Mouse (Mus musculus) retina, postnatal 1 day (tissue): Measurements from ENCODE around the gene Chn2.
A peak's percentile ranks its signal among the peaks of the same experiment; 100 is the strongest.

ENCODE experiments used
- DNase-seq: peaks from one replicate; pipeline ENCODE4 v3.0.0-alpha.2; 2012

Chn2 gene

DNA sequence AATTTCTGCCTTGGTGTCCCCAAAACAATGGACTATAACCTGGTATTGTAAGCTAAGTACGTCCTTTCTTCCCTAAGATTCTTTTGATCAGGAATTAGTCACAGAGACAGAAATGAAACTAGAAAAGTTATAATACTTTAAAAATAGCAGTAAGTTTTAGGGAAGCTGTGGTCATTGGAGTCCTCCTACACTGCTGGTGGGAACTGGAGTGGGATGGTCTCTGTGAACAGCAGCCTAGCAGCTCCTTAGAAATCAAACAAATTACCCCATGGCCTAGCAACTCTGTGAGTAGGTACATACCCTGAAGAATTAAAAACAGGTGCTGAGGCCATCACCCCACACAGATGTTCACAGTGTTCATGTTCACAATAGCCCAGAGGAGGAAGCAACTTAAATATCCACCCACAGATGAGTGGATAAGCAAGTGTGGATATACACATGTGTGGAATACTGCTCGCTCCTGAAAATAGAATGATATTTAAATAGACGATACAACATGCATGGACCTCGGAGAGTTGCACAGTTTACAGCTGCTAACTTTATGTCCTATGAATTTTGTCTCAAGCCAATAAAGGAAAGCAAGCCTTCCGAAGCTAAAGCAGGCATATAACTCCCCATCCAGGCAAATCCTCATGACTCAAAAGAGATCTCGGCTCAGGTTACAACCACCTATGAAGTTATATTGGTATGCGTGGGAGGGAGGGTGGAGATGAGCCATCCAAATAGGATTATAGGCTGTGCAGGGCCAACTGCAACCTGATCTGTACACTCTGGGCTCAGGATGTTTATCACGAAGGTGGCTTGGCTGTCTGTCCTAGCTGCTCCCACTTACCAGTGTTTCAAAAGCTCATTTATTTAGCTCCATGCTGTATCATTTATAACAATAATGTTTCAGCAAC is 209.2 kb downstream of the Chn2 start:
- DNase-seq: no peak

- DNase-seq: no peak
Observed at GRCm38 (mm10) chr6:54251401-54252191, 212.2 kb downstream of the Chn2 start.

DNA sequence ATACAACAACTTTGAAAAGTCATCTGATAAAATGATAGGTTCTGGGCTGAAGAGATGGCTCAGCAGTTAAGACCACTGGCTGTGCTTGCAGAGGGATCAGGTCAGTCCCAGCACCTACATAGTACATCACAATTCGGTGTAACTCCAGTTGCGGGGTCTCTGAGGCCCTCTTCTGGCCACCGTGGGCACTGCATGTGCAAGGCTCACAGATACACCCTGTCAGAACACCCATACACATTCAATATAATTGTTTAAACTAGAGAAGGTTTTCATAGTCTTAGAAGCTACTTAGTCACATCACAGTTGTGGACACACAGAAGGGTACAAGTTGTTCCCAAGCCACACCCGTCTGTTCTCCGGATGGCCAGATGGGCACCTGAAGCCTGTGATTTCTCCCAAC is 213.9 kb downstream of the Chn2 start:
- DNase-seq: no peak

DNA sequence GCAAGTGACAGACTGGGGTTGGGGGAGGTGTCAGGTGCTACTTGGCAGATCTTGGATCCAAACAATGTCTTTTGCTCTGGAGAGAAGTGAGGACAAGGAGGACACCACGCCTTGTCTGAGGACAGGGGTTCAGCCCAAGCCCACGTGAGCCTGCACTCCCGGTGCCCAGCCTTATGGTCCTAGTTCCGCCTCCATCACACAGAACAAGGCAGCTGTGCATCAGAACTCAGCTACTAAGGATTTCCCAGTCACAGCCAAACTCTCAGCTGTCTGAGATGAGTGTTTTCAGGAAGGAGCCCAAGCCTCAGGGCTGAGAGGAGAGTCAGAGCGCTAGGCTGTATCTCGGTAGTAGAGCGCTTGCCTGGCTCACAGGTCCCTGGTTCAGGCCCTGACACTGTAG is 214.5 kb downstream of the Chn2 start:
- no peak for DNase-seq

DNA sequence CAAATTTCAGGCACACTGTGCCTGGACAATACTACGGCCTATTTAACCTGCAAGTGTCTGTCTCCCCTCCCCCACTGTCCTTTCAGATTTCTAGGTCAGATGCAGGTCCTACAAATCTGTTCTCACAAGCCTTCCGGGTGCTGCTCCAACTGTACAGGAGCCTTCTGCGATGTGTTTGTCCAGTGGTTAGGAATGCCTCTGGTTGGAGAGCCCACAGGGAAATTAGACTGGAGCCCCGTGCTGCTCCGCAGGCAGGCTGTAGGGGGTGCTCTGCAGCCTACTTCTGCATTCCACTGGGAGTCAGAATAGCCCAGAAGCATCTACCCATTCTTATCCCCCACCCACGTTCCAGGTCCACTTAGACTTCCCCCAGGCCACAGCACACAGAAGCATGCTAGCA is 215.4 kb downstream of the Chn2 start:
- DNase-seq: peak; percentile 43

DNA sequence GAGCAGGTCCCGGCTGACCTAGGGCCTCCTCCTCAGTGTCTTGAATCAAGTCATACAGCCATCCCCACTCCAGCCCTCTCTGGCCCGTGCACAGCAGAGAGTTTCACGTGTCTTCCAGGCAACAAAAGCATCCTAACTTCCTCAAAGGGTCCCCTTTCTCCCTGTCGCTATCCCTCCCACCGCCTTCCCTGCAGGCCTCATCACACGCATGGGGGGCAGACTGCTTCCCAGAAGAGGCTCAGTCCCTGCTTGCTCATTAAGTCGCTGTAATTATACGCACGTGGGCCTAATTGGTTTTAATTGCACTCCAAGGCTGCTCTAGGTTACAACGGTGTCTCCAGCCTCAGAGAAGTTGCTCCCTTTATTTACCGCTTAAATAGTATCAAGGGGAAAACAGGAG is 216.0 kb downstream of the Chn2 start:
- peak; percentile 88 for DNase-seq

DNA sequence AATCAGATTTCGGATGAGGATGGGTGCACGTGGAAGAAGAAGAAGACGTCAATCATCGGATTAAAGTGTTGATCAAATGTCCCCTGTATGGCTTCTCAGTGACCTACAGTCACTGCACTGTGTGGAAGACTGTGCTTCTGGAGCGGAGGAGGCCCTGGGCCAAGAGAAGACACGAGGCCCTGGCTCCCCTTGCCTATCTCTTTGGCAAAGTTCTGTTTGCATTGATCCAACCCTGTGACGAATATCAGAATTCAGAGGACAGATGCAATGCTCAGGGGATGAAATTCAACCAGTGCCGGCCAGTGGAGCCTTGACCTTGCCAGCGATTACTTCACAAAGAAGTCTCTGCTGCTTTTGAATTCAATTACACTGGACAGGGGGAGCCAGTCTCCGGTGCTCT is 217.0 kb downstream of the Chn2 start:
- DNase-seq: no peak

GRCm38 (mm10) chr6:54257552-54257951 is 218.2 kb downstream of the Chn2 start:
- no peak for DNase-seq

DNA sequence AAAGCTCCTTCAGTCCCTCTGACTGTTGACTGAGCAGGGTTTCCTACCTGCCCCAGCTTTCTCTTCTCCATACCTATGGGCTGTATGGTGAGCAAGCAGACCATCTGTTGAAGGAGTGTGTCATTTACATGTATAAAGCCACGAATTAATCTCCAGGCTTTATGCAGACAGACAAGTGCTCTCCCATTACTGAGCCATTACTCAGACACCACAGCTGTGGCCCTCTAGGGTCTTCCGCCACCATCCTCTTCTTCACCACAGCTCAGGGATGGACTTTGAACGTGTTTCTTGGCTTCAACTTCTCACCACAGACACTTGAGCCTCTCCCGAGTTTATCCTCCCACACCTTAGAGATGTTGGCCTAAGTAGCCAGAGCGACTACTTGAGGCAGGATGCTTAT is 219.1 kb downstream of the Chn2 start:
- DNase-seq: no peak

DNA sequence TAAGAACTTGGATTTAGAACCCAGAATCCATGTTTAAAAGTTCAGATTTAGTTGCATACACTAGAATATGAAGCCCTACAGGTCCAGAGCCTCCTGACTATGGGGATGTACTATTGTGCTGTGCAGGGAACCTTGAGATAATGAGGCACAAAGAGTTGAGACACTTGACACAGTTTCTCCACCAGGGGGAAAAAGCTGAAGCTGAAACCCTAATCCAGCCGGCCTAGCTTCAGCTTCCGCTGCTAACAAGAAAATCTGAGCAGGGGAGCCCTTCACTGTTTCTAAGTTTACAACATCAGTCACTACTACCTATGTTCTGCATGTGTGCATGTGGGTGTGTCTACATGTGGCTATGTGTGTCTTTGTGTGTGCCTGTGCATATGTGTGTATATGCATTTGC is 223.4 kb downstream of the Chn2 start:
- peak; percentile 39 for DNase-seq

GRCm38 (mm10) chr6:54263890-54264289 is 224.5 kb downstream of the Chn2 start:
- no peak for DNase-seq

GRCm38 (mm10) chr6:54264537-54264936 is 225.2 kb downstream of the Chn2 start:
- peak; percentile 59 for DNase-seq

GRCm38 (mm10) chr6:54265384-54265783 is 226.0 kb downstream of the Chn2 start:
- DNase-seq: no peak

DNA sequence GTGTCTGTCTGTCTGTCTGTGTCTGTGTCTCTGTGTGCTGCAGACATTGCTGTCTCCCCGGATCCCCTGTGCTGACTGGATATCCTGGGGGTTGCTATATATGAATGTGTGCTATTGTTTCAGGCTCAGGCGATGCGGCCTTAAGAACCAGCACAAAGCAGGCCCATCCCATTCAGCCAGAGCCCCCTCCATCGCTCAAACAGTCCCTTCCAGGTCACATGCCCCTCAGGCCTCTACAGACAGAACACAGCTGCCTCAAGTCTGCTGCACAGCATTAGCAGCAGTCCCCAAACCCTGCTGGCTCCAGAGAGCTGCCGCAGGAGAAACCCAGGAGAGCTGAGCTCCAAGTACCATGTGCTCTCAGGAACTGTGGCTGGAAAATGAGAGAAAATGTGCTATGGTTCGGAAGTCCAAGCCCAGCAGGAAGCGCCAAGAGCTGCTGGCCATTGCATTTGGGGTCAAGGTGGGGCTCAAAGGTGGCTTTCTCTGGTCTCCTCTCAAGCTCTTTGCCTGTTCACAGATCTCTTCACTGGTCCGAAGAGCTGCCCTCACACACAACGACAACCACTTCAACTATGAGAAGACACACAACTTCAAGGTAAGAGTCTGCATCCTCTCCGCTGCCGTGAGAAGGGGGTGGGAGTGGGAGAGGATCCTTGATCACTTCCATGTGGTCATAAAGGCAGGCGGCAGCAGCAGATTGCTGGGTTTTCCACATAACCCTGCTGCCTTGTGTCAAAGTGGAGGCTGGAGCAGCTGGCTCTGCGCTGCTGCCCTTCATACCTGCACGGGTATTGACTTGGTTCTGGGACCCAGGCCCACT is 233.4 kb downstream of the Chn2 start:
- peak; percentile 80 for DNase-seq

DNA sequence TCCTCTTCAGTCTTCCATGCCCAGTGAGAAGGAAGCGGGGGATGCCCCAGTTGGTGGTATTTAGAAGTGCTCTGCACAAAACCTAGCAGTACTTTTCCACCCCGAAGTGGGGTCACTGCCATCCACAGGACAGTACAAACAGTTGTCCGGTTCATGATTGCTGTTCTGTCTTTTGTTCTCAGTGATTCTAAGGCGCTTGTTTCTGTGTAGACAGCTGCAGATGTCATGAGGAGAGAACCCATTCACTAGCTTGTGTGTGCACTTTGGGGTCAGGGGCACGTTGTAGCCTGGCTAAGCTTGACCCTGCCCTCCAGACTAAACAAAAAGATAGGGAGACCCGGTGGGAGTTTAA is 234.0 kb downstream of the Chn2 start:
- no peak for DNase-seq

DNA sequence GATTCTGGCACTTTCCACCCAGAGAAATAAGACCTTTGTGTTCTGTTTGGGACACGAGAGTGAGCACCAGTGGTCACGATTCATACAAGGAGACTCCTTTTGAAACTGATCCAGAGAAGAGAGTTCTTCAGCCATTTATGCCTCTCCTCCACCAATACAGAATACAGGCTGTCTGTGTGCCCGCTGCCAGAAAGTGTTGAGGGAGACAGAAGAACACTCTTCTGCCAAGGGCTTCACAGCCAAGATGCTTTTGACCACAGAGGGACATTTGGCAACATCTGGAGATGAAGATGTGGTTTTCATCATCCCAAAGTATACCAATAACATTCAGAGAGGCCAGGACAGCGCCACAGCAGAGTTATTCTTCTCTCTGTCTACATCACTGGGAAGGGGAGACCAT is 237.9 kb downstream of the Chn2 start:
- no peak for DNase-seq

- peak; percentile 71 for DNase-seq
Observed at GRCm38 (mm10) chr6:54277828-54278227, 238.5 kb downstream of the Chn2 start.

DNA sequence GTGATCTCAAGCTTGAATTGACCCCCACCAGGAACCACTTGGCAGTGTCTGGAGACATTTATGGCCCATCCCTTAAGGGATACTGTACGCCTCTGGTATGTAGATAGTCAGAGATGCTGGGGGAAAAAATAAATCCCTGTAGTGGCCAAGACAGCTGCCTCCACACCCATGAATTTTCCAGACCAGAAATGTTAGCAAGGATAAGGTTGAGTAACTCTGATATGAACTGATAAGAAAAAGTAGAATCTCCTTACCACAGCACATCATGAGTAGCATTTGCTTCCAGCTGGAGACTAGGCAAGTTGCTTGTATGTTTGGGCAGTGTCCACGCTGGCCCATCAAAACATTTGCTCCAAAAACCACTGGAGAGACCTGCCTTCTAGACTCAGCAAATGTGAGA is 239.3 kb downstream of the Chn2 start:
- no peak for DNase-seq

GRCm38 (mm10) chr6:54279391-54279790 is 240.0 kb downstream of the Chn2 start:
- DNase-seq: no peak

GRCm38 (mm10) chr6:54280248-54280647 is 240.9 kb downstream of the Chn2 start:
- no peak for DNase-seq

- DNase-seq: no peak
Observed at GRCm38 (mm10) chr6:54283299-54283698, 243.9 kb downstream of the Chn2 start.

DNA sequence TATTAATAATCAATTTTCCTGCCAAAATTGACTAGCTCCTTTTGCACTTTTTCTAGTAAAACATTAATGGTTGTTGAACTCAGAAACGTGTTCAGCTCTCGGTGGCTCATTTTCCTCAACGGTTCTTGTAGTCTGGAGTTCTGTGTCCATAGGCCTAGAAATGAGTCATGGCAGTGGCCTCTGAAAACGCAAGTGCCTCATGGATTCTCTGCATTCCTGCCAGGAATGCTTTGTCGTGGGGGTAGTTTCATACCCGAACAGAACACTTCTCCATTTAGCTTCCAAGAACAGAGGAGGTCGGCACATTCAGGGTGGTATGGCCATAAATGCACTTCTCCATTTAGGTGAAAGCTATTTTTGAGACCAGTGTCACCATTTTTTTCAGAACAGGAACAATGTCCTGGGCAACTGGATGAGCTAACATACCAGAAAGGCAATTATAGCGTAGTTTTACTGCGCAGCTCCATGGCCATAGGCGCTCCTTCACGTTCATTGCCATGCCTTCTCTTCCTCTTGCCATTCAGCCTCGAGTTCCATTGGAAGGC is 244.9 kb downstream of the Chn2 start:
- no peak for DNase-seq

- no peak for DNase-seq
Observed at GRCm38 (mm10) chr6:54286813-54287212, 247.5 kb downstream of the Chn2 start.
